Mouse (Mus musculus) MEL (cell line): ENCODE measurements around the gene Gm30191.

Experiments
- CTCF ChIP-seq, 3 experiments: IDR thresholded peaks in 2 of 3; conservative IDR thresholded peaks in 1 of 3; 2 replicates each; pipeline ENCODE4 v1.5.1; 2011 to 2012; ENCODE audit warnings: low read length in 3 of 3, low read depth in 2 of 3, mild to moderate bottlenecking in 2 of 3, improper control_type of control experiment in 1 of 3, inconsistent platforms in 1 of 3, mixed read lengths in 1 of 3, moderate library complexity in 1 of 3; ENCODE audit not compliant: control insufficient read depth in 1 of 3, insufficient read depth in 1 of 3, poor library complexity in 1 of 3, severe bottlenecking in 1 of 3
- POLR2A ChIP-seq, 2 experiments: IDR thresholded peaks; 2 replicates each; pipeline ENCODE4 v1.6.1; 2011 to 2012; ENCODE audit warnings: low read length in 2 of 2, mild to moderate bottlenecking in 2 of 2, control low read depth in 1 of 2, improper control_type of control experiment in 1 of 2, low read depth in 1 of 2, moderate library complexity in 1 of 2; ENCODE audit not compliant: control insufficient read depth in 1 of 2, insufficient read depth in 1 of 2, poor library complexity in 1 of 2

- TF ChIP-seq POLR2A (IDR thresholded peaks at IDR 0.05; ENCODE audit: control insufficient read depth in 1 of 2, insufficient read depth in 1 of 2, low read depth in 1 of 2, low read length in 2 of 2, poor library complexity in 1 of 2) (no peak), CTCF (IDR thresholded peaks at IDR 0.05 in 2 of 3, conservative IDR thresholded peaks at IDR 0.05 in 1 of 3; ENCODE audit: control insufficient read depth in 1 of 3, insufficient read depth in 1 of 3, low read depth in 2 of 3, low read length in 3 of 3, poor library complexity in 1 of 3, severe bottlenecking in 1 of 3) (no peak)
Measured at GRCm38 (mm10) chr4:134251241-134252130, 4.8 kb downstream of the Gm30191 start.
